Mouse (Mus musculus) layer of hippocampus, adult 2 months (tissue): ENCODE measurements at regions not wholly inside any gene's neighbourhood (a gene's known extent, or its start where the extent isn't known, plus 50 kb on each side); places are given as distances from the start of the nearest gene placed in this dataset.

Source experiments
- DNase-seq, 2 experiments: peaks; one replicate each; pipeline ENCODE4 v3.0.0; 2022; ENCODE audit warnings: low spot score in 2 of 2
- H3K27ac ChIP-seq: fragments of 200-600 bp; 2 replicates; pipeline ENCODE4 v1.8.1; 2022
- H3K4me3 ChIP-seq: fragments of 200-600 bp; 2 replicates; pipeline ENCODE4 v1.8.1; 2022; ENCODE audit warnings: mild to moderate bottlenecking
- CTCF ChIP-seq: fragments of 200-600 bp; conservative IDR thresholded peaks from 2 replicates; pipeline ENCODE4 v1.8.1; 2022; ENCODE audit warnings: antibody characterized with exemption, mild to moderate bottlenecking, moderate library complexity

- Histone ChIP-seq H3K4me3 (peak overlapping the region; percentile 12), H3K27ac (no peak overlapping the region)
- DNase-seq: no peak
- no peak for TF ChIP-seq CTCF
Observed at GRCm38 (mm10) chr4:55929141-55929782, 397.0 kb upstream of the Klf4 start.

- no peak for DNase-seq
- TF ChIP-seq CTCF: no peak
- Histone ChIP-seq H3K4me3 (peak overlapping the region; percentile 12), H3K27ac (no peak overlapping the region)
Observed at GRCm38 (mm10) chr4:55928670-55929069, 396.4 kb upstream of the Klf4 start.

GRCm38 (mm10) chr4:55928196-55928595 lies 395.9 kb upstream of the Klf4 start:
- TF ChIP-seq CTCF: no peak
- H3K4me3 ChIP-seq: no peak overlapping the region
- H3K27ac ChIP-seq: no peak overlapping the region
- no peak for DNase-seq

- no peak for TF ChIP-seq CTCF
- H3K4me3 ChIP-seq: no peak overlapping the region
- DNase-seq: no peak
- H3K27ac ChIP-seq: no peak overlapping the region
Observed at GRCm38 (mm10) chr4:55927391-55927790, 395.1 kb upstream of the Klf4 start.

GRCm38 (mm10) chr4:55924974-55925373 lies 392.7 kb upstream of the Klf4 start:
- no peak overlapping the region for H3K4me3 ChIP-seq
- no peak for TF ChIP-seq CTCF
- no peak overlapping the region for H3K27ac ChIP-seq
- DNase-seq: no peak

- Histone ChIP-seq H3K4me3 (no peak overlapping the region), H3K27ac (no peak overlapping the region)
- no peak for TF ChIP-seq CTCF
- DNase-seq: no peak
Observed at GRCm38 (mm10) chr4:55921217-55921616, 389.0 kb upstream of the Klf4 start.

GRCm38 (mm10) chr4:55894116-55894885 lies 362.0 kb upstream of the Klf4 start:
- Histone ChIP-seq H3K4me3 (no peak overlapping the region), H3K27ac (no peak overlapping the region)
- no peak for DNase-seq
- no peak for TF ChIP-seq CTCF

- Histone ChIP-seq H3K4me3 (no peak overlapping the region), H3K27ac (no peak overlapping the region)
- no peak for TF ChIP-seq CTCF
- DNase-seq: no peak
Observed at GRCm38 (mm10) chr4:55891656-55892055, 359.4 kb upstream of the Klf4 start.

- Histone ChIP-seq H3K4me3 (no peak overlapping the region), H3K27ac (no peak overlapping the region)
- DNase-seq: no peak
- TF ChIP-seq CTCF: no peak
Observed at GRCm38 (mm10) chr4:55887581-55887980, 355.3 kb upstream of the Klf4 start.

GRCm38 (mm10) chr4:55882541-55882940 lies 350.3 kb upstream of the Klf4 start:
- Histone ChIP-seq H3K4me3 (no peak overlapping the region), H3K27ac (no peak overlapping the region)
- no peak for TF ChIP-seq CTCF
- DNase-seq: no peak

- Histone ChIP-seq H3K27ac (no peak overlapping the region), H3K4me3 (no peak overlapping the region)
- peak in 1 of 2 experiments; percentile 11 for DNase-seq
- TF ChIP-seq CTCF: no peak
Observed at GRCm38 (mm10) chr4:55875304-55875703, 343.0 kb upstream of the Klf4 start.

- no peak for TF ChIP-seq CTCF
- Histone ChIP-seq H3K4me3 (no peak overlapping the region), H3K27ac (no peak overlapping the region)
- no peak for DNase-seq
Observed at GRCm38 (mm10) chr4:55874875-55875274, 342.6 kb upstream of the Klf4 start.

- Histone ChIP-seq H3K27ac (no peak overlapping the region), H3K4me3 (no peak overlapping the region)
- DNase-seq: no peak
- no peak for TF ChIP-seq CTCF
Observed at GRCm38 (mm10) chr4:55874276-55874675, 342.0 kb upstream of the Klf4 start.

GRCm38 (mm10) chr4:55860055-55860454 lies 327.8 kb upstream of the Klf4 start:
- no peak for DNase-seq
- H3K4me3 ChIP-seq: no peak overlapping the region
- TF ChIP-seq CTCF: no peak
- no peak overlapping the region for H3K27ac ChIP-seq
